Mouse (Mus musculus): ENCODE results near the gene Slc35e3. TPM values are rescaled to one million over a fixed set of nuclear protein-coding genes. Genes with fewer than 3 reads are reported as not detected.
"Not testable (repeated sequence)": the region's sequence is repeated elsewhere in the genome, so short reads cannot be mapped to it uniquely, and the experiment has no call there.

Slc35e3 gene
- polyA plus RNA-seq, 2 experiments from 2014 or later = 2.1 to 2.8 TPM

- ATAC-seq = no peak
These were observed 3.7 kb upstream of the Slc35e3 start for GRCm38 (mm10) chr10:117749787-117750343.

GRCm38 (mm10) chr10:117749050-117749686, 3.0 kb upstream of the Slc35e3 start:
- ATAC-seq = no peak

GRCm38 (mm10) chr10:117748276-117749049, 2.3 kb upstream of the Slc35e3 start:
- no peak for ATAC-seq

- no peak for ATAC-seq
These were observed 1.5 kb upstream of the Slc35e3 start for GRCm38 (mm10) chr10:117747711-117748110.

GRCm38 (mm10) chr10:117745570-117746296, 432 bp downstream of the Slc35e3 start:
- ATAC-seq = peak; percentile 41

- no peak for ATAC-seq
These were observed 2.2 kb downstream of the Slc35e3 start for GRCm38 (mm10) chr10:117743917-117744316.

GRCm38 (mm10) chr10:117743182-117743581, 3.0 kb downstream of the Slc35e3 start:
- ATAC-seq = no peak

- ATAC-seq = no peak
These were observed 3.5 kb downstream of the Slc35e3 start for GRCm38 (mm10) chr10:117742618-117743017.

GRCm38 (mm10) chr10:117741698-117742475, 4.3 kb downstream of the Slc35e3 start:
- ATAC-seq = no peak

GRCm38 (mm10) chr10:117740921-117741320, 5.2 kb downstream of the Slc35e3 start:
- ATAC-seq = no peak

- ATAC-seq = no peak
These were observed 6.0 kb downstream of the Slc35e3 start for GRCm38 (mm10) chr10:117740171-117740570.

GRCm38 (mm10) chr10:117739648-117739948, 6.6 kb downstream of the Slc35e3 start:
- ATAC-seq = no peak

GRCm38 (mm10) chr10:117738928-117739647, 7.1 kb downstream of the Slc35e3 start:
- no peak for ATAC-seq

- ATAC-seq = no peak
These were observed 7.8 kb downstream of the Slc35e3 start for GRCm38 (mm10) chr10:117738140-117738921.

- not testable (repeated sequence) for ATAC-seq
These were observed 8.7 kb downstream of the Slc35e3 start for GRCm38 (mm10) chr10:117737498-117737897.

- ATAC-seq = no peak
These were observed 9.1 kb downstream of the Slc35e3 start for GRCm38 (mm10) chr10:117737075-117737474.

- no peak for ATAC-seq
These were observed 9.6 kb downstream of the Slc35e3 start for GRCm38 (mm10) chr10:117736573-117736972.

GRCm38 (mm10) chr10:117735396-117735795, 10.8 kb downstream of the Slc35e3 start:
- ATAC-seq = not testable (repeated sequence)

GRCm38 (mm10) chr10:117734104-117734852, 11.9 kb downstream of the Slc35e3 start:
- not testable (repeated sequence) for ATAC-seq

GRCm38 (mm10) chr10:117733626-117734025, 12.5 kb downstream of the Slc35e3 start:
- not testable (repeated sequence) for ATAC-seq

All from CD4-positive, CD25-positive, alpha-beta regulatory T cell, adult 4 months (primary cell).